Comparison of ENCODE assay signal across 8 mouse cellular contexts in the genomic region with DNA sequence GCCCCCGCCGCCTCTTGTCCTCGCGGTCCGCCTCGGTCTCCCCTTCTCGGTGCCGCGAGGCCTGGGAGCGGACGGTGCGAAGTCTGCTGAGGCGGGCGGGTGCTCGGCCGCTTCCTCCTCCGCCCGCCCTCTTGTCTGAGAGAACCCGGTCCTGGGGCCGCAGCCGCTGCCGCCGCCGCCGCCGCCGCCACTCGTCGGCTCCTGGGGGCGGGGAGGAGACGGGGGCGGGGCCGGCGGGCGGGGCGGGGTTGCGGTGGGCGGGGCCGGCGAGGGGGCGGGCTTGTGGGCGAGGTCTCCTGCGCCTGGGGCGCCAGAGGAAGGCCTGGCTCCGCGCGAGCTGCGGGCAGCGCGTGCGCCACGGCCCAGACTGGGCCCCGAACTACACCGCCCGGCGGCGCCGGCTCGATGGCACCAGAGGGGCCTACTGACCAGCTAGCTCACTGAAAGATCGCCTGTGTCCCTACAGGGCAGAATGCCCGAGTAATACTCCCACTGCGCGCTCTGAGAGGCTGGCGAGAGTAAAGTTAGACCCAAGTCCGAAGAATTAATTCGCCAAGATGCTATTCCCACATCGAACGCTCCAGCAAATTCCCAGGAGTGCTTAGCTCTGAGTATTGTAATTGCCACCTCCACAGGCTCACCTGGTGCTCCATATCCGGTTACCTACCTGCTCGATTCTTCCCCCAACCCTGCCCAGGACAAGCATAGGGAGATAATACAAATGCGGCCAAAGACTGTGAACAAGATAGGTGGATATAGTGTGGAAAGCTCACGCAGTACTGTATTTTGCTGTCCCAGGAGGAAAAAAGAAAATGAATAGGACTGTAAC. TPM values are rescaled to one million over a fixed set of nuclear protein-coding genes. Genes with fewer than 3 reads are reported as not detected.
DNase-seq lines count a peak whose midpoint lies in the region; ATAC-seq and TF ChIP-seq lines count a peak whose summit lies in the region.

A gene (minus strand): TSS at position 165 of the 829 bp plus-strand sequence.

- TF ChIP-seq CTCF in bone marrow, adult 2 months (IDR thresholded peaks at IDR 0.05; ENCODE audit: control insufficient read depth, insufficient read depth, low read length): no peak

- H3K9ac ChIP-seq in embryonic facial prominence, embryonic 14.5 days (ENCODE audit: low read depth, low read length): peak within 1 kb of the TSS; percentile 94
- H3K9ac ChIP-seq in limb, embryonic 13.5 days: peak within 1 kb of the TSS; percentile 97
- H3K9ac ChIP-seq in midbrain, embryonic 15.5 days: peak within 1 kb of the TSS; percentile 95

- peak within 1 kb of the TSS; percentile 100 for H3K27ac ChIP-seq in bone marrow, adult 2 months (ENCODE audit: control insufficient read depth, insufficient read depth, low read depth, low read length, poor library complexity)
- H3K27ac ChIP-seq in embryonic facial prominence, embryonic 14.5 days (replicated peaks; ENCODE audit: low read depth, low read length): peak within 1 kb of the TSS; percentile 94
- H3K27ac ChIP-seq in limb, embryonic 13.5 days: peak within 1 kb of the TSS; percentile 95
- H3K27ac ChIP-seq in midbrain, embryonic 15.5 days: peak within 1 kb of the TSS; percentile 95

- TF ChIP-seq POLR2A in bone marrow, adult 2 months (IDR thresholded peaks at IDR 0.05; ENCODE audit: borderline replicate concordance, control insufficient read depth, low read depth, low read length): peak; percentile 57; the same call in 1 of the 2 replicates

- H3K36me3 ChIP-seq in embryonic facial prominence, embryonic 14.5 days (ENCODE audit: control insufficient read depth, insufficient read depth, low read length): no peaks in the 10 kb centered on the region
- no peaks in the 10 kb centered on the region for H3K36me3 ChIP-seq in limb, embryonic 13.5 days
- no peaks in the 10 kb centered on the region for H3K36me3 ChIP-seq in midbrain, embryonic 15.5 days (replicated peaks)

- ATAC-seq in embryonic facial prominence, embryonic 14.5 days (ENCODE audit: low read depth): peak; percentile 96
- ATAC-seq in limb, embryonic 13.5 days (ENCODE audit: low FRiP score, low read depth): peak; percentile 96
- peak; percentile 97 for ATAC-seq in midbrain, embryonic 15.5 days (replicated peaks)

- H3K4me2 ChIP-seq in embryonic facial prominence, embryonic 14.5 days (ENCODE audit: low read depth, low read length): peak within 1 kb of the TSS; percentile 85
- H3K4me2 ChIP-seq in limb, embryonic 13.5 days (replicated peaks): peak within 1 kb of the TSS; percentile 88
- peak within 1 kb of the TSS; percentile 90 for H3K4me2 ChIP-seq in midbrain, embryonic 15.5 days

- peak; percentile 88 for DNase-seq in A20 (ENCODE audit: low read depth, low spot score)
- peak; percentile 92 for DNase-seq in embryonic facial prominence, embryonic 14.5 days (ENCODE audit: low spot score)
- peak; percentile 71 for DNase-seq in heart, adult 8-10 months (ENCODE audit: low spot score)
- DNase-seq in kidney, adult 8-10 months: peak; percentile 81 to 82
- DNase-seq in spleen, adult 18-20 months: peak; percentile 80 to 81

- H3K27me3 ChIP-seq in embryonic facial prominence, embryonic 14.5 days (replicated peaks; ENCODE audit: control insufficient read depth, insufficient read depth, low read length): no peaks in the 10 kb centered on the region
- no peaks in the 10 kb centered on the region for H3K27me3 ChIP-seq in limb, embryonic 13.5 days
- no peaks in the 10 kb centered on the region for H3K27me3 ChIP-seq in midbrain, embryonic 15.5 days (replicated peaks)

- 5% methylated on average over 70 of the region's 72 CpGs for WGBS in bone marrow, adult 2 months
- 5% methylated on average over 25 of the region's 72 CpGs for WGBS in embryonic facial prominence, embryonic 14.5 days
- WGBS in limb, embryonic 13.5 days: 4% methylated on average over 31 of the region's 72 CpGs
- 3% methylated on average over 46 of the region's 72 CpGs for WGBS in midbrain, embryonic 15.5 days

- H3K4me1 ChIP-seq in bone marrow, adult 2 months (ENCODE audit: control insufficient read depth, insufficient read depth, low read length): no peaks in the 10 kb centered on the region; the same call in 1 of the 2 replicates
- peaks cover 18% of the 10 kb centered on the region for H3K4me1 ChIP-seq in embryonic facial prominence, embryonic 14.5 days (ENCODE audit: control insufficient read depth, insufficient read depth, low read length)
- peaks cover 23% of the 10 kb centered on the region for H3K4me1 ChIP-seq in limb, embryonic 13.5 days
- peaks cover 29% of the 10 kb centered on the region for H3K4me1 ChIP-seq in midbrain, embryonic 15.5 days

- H3K4me3 ChIP-seq in bone marrow, adult 2 months (replicated peaks; ENCODE audit: control insufficient read depth, low read depth, low read length): peak within 1 kb of the TSS; percentile 87
- peak within 1 kb of the TSS; percentile 88 for H3K4me3 ChIP-seq in embryonic facial prominence, embryonic 14.5 days (ENCODE audit: low read depth, low read length)
- peak within 1 kb of the TSS; percentile 93 for H3K4me3 ChIP-seq in limb, embryonic 13.5 days
- peak within 1 kb of the TSS; percentile 91 for H3K4me3 ChIP-seq in midbrain, embryonic 15.5 days

- H3K9me3 ChIP-seq in embryonic facial prominence, embryonic 14.5 days (ENCODE audit: control insufficient read depth, low read length): no peaks in the 10 kb centered on the region
- no peaks in the 10 kb centered on the region for H3K9me3 ChIP-seq in limb, embryonic 13.5 days
- H3K9me3 ChIP-seq in midbrain, embryonic 15.5 days: no peaks in the 10 kb centered on the region

RNA-seq across cellular contexts. Expression of the gene that starts here (rescaled TPM):
- 12.4 and 34.6 TPM in 2 replicates for polyA plus RNA-seq in bone marrow, adult 2 months (2011; ENCODE audit: insufficient read depth, insufficient read length, low replicate concordance, missing spikeins)
- polyA plus RNA-seq in embryonic facial prominence, embryonic 14.5 days (2014; fragmentation: Nextera tagmentation; extraction: Ambion mirVana): 18.1 and 20.7 TPM in 2 replicates
- total RNA-seq in heart, adult 8-10 months (2022): 10 to 100 TPM; 34.0 to 40.3 (median 37.2) TPM
- polyA plus RNA-seq in limb, embryonic 13.5 days (2015; fragmentation: Nextera tagmentation; extraction: Ambion mirVana): 14.5 and 15.8 TPM in 2 replicates
- 14.0 and 15.1 TPM in 2 replicates for polyA plus RNA-seq in midbrain, embryonic 15.5 days (2015; fragmentation: Nextera tagmentation; extraction: Ambion mirVana)

Comparison
In these comparisons a context has a peak if more than half of its experiments do, and no peak if none do; other contexts are left out.
1. Peak in every context shown above with its lines: DNase-seq, ATAC-seq, H3K4me3 ChIP-seq and H3K27ac ChIP-seq.